Mouse (Mus musculus) lung, postnatal 0 days (tissue): ENCODE measurements around the gene Rora. TPM values are rescaled to one million over a fixed set of nuclear protein-coding genes. Genes with fewer than 3 reads are reported as not detected.

Source experiments
- ATAC-seq: fragments of 200-750 bp; cut with Nextera tagmentation; 2 replicates; pipeline ENCODE4 v1.8.0; 2017; ENCODE audit warnings: moderate library complexity
- DNase-seq: peaks from one replicate; pipeline ENCODE4 v3.0.0-alpha.2; 2016; ENCODE audit warnings: low spot score
- H3K27ac ChIP-seq: fragments of 300-500 bp; sonication (generic); 2 replicates; pipeline ENCODE4 v1.5.1; 2014; ENCODE audit warnings: antibody characterized with exemption, mild to moderate bottlenecking, low read length, mixed read lengths
- H3K27me3 ChIP-seq: fragments of 300-500 bp; sonication (generic); replicated peaks from 2 replicates; pipeline ENCODE4 v1.6.1; 2014; ENCODE audit warnings: low read length, mixed read lengths; ENCODE audit not compliant: insufficient read depth
- H3K36me3 ChIP-seq: fragments of 300-500 bp; sonication (generic); 2 replicates; pipeline ENCODE4 v1.6.1; 2014; ENCODE audit warnings: low read length, mixed read lengths; ENCODE audit not compliant: insufficient read depth
- H3K4me1 ChIP-seq: fragments of 300-500 bp; sonication (generic); 2 replicates; pipeline ENCODE4 v1.6.1; 2014; ENCODE audit warnings: antibody characterized with exemption, low read depth, low read length, mixed read lengths; ENCODE audit not compliant: insufficient read depth
- H3K4me2 ChIP-seq: fragments of 300-500 bp; sonication (generic); replicated peaks from 2 replicates; pipeline ENCODE4 v1.6.1; 2014; ENCODE audit warnings: low read depth, mild to moderate bottlenecking, low read length, moderate library complexity, mixed read lengths
- H3K4me3 ChIP-seq: fragments of 300-500 bp; sonication (generic); 2 replicates; pipeline ENCODE4 v1.5.1; 2014; ENCODE audit warnings: low read depth, low read length
- H3K9ac ChIP-seq: fragments of 300-500 bp; sonication (generic); replicated peaks from 2 replicates; pipeline ENCODE4 v1.6.1; 2014; ENCODE audit warnings: low read depth, mild to moderate bottlenecking
- H3K9me3 ChIP-seq: fragments of 300-500 bp; sonication (generic); 2 replicates; pipeline ENCODE4 v1.6.1; 2016; ENCODE audit warnings: low read length, mixed read lengths
- CTCF ChIP-seq: IDR thresholded peaks from 2 replicates; pipeline ENCODE4 v1.5.1; 2016; ENCODE audit warnings: antibody characterized with exemption, mild to moderate bottlenecking
- EP300 ChIP-seq: IDR thresholded peaks from 2 replicates; pipeline ENCODE4 v1.6.1; 2016; ENCODE audit warnings: antibody characterized with exemption, mild to moderate bottlenecking, control low read depth
- WGBS: fragments of 180-500 bp; shearing (Covaris S2); extraction: QIAGEN DNeasy Blood & Tissue Kit; methylation state at CpG from one replicate; pipeline ENCODE4 v1.1.7; 2014; 5-methylcytosine and 5-hydroxymethylcytosine counted together
- polyA plus RNA-seq: library from polyadenylated mRNA; unstranded; fragments of >200 nt; fragmentation: Nextera tagmentation; extraction: Ambion mirVana; gene quantifications from 2 replicates; pipeline ENCODE4 v1.2.1, GENCODE M21; 2015

Rora gene
- polyA plus RNA-seq, 1 experiment from 2014 or later = 18.8 TPM

DNA sequence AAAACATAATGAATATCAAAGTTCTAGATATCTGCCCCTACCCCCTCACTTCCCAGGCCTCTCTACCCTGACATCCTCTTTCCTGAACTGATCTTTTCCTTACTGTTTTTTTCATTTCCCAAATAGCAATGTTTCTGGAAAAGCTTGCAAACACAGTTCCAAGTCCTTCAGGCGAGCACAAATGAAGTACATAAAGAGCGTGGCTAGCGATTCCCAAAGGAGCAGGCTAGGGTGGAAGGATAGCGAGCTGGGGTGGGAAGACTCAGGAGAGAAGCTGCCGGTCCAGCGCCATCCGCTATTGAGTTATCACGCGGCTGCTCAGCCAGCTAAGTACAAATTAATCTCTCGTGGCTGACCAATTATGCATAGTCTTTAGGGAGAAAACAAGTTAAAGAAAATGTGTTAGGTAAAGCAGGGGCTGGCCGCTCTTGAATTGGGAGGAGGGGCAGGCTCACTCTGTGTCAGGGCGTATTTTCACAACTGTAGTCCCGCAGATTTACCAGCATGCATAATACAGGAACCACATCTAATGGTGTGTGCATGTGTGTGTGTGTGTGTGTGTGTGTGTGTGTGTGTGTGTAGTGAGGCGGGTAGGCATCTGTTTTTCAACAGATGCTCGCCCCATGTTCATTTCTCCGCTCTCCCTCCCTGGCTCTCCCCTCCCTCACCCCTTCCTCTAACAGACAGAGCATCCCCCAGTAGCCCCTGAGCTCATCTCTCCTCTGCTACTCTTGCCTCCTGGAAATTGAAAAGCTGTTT is 188.7 kb downstream of the Rora start:
- Histone ChIP-seq H3K27ac (no peak overlapping the region), H3K36me3 (no peaks in the 10 kb centered on the region), H3K9ac (no peak overlapping the region), H3K4me3 (no peak overlapping the region), H3K4me1 (no peaks in the 10 kb centered on the region), H3K27me3 (no peaks in the 10 kb centered on the region), H3K4me2 (no peak overlapping the region), H3K9me3 (no peaks in the 10 kb centered on the region)
- TF ChIP-seq CTCF = no peak
- TF ChIP-seq EP300 = no peak
- ATAC-seq (no peak), DNase-seq (no peak)
- WGBS = 79% methylated on average over 15 of the region's 16 CpGs

- Histone ChIP-seq H3K4me1 (no peaks in the 10 kb centered on the region), H3K27ac (no peak overlapping the region), H3K9ac (no peak overlapping the region), H3K36me3 (no peaks in the 10 kb centered on the region), H3K27me3 (no peaks in the 10 kb centered on the region), H3K4me3 (no peak overlapping the region), H3K9me3 (no peaks in the 10 kb centered on the region), H3K4me2 (no peak overlapping the region)
- WGBS = 56% methylated on average over 2 of the region's 2 CpGs
- ATAC-seq (no peak), DNase-seq (no peak)
- no peak for TF ChIP-seq CTCF
- TF ChIP-seq EP300 = no peak
Measured at GRCm38 (mm10) chr9:68845556-68845955, 192.0 kb downstream of the Rora start.

DNA sequence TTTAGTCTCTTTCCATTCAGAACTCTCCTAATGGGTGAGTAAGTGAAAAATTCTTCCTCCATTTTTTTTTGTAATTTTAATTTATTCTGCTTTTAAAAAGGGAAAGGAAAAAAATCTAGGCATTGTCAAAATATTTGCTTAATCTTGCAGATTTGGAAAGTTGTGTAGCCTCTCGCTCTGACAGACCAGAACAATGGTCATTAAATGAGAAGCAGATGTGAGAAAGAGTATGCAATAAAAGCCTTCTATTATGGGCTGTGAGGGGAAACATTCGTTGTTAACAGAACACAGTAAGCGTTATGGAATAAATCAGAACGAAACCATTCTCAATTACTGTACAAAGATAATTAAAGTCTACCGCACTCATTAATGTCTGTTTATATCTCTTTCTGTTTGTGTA is 196.7 kb downstream of the Rora start:
- Histone ChIP-seq H3K36me3 (no peaks in the 10 kb centered on the region), H3K27ac (no peak overlapping the region), H3K9me3 (no peaks in the 10 kb centered on the region), H3K4me1 (no peaks in the 10 kb centered on the region), H3K9ac (no peak overlapping the region), H3K4me3 (no peak overlapping the region), H3K27me3 (no peaks in the 10 kb centered on the region), H3K4me2 (no peak overlapping the region)
- 72% methylated on average over 5 of the region's 5 CpGs for WGBS
- TF ChIP-seq CTCF (no peak), EP300 (no peak)
- ATAC-seq (no peak), DNase-seq (no peak)

GRCm38 (mm10) chr9:68852201-68852600 is 198.6 kb downstream of the Rora start:
- no peak overlapping the region for H3K9ac ChIP-seq
- no peaks in the 10 kb centered on the region for H3K36me3 ChIP-seq
- no peaks in the 10 kb centered on the region for H3K27me3 ChIP-seq
- TF ChIP-seq EP300 = no peak
- no peaks in the 10 kb centered on the region for H3K9me3 ChIP-seq
- H3K4me1 ChIP-seq = no peaks in the 10 kb centered on the region
- ATAC-seq (no peak), DNase-seq (no peak)
- WGBS = 47% methylated on average over 4 of the region's 4 CpGs
- no peak overlapping the region for H3K4me2 ChIP-seq
- H3K4me3 ChIP-seq = no peak overlapping the region
- H3K27ac ChIP-seq = no peak overlapping the region

DNA sequence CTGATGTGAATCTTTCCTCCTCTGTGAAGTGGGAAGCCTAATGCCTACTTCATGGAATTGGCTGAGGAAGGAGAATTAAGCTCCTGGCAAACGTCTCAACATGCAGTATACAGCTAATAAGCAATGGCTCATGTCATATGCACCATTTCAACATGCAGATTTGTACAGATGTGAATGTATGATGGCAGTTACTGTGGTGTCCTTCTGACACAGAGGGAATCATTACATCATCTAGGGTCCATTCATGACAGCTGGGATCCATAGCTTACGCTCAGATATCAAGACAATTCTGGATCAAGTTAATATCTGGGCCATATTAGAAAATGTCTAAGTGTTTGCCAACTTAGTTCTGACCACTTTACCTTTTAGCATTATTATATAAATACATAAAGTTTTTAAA is 199.3 kb downstream of the Rora start:
- H3K4me3 ChIP-seq = no peak overlapping the region
- ATAC-seq (peak; percentile 48; the same call in 1 of the 2 replicates), DNase-seq (peak; percentile 33)
- WGBS = 59% methylated on average over 2 of the region's 2 CpGs
- H3K9ac ChIP-seq = no peak overlapping the region
- H3K27ac ChIP-seq = no peak overlapping the region
- no peaks in the 10 kb centered on the region for H3K4me1 ChIP-seq
- no peak for TF ChIP-seq CTCF
- no peak for TF ChIP-seq EP300
- H3K9me3 ChIP-seq = no peaks in the 10 kb centered on the region
- no peaks in the 10 kb centered on the region for H3K36me3 ChIP-seq
- no peak overlapping the region for H3K4me2 ChIP-seq
- H3K27me3 ChIP-seq = no peaks in the 10 kb centered on the region

DNA sequence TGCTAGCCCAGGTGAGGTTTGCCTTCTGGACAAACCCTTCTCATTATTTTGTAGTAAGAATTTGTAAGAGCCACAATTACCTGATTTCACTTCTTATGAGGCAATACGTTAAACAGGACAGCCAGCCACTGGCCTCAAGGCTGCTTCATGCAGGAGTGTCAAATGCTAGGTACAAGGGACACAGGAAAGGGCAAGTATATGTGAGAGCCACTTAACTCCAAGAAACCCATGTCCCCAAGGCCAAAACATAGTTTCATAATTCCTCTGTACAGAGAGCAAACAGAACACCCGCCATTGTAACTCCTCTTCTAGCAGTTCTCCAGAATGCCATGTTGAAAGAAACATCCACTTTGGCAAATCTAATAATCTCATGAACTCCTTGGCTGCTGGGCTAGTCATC is 205.9 kb downstream of the Rora start:
- Histone ChIP-seq H3K9ac (no peak overlapping the region), H3K4me2 (no peak overlapping the region), H3K9me3 (no peaks in the 10 kb centered on the region), H3K27me3 (no peaks in the 10 kb centered on the region), H3K4me3 (no peak overlapping the region), H3K4me1 (no peaks in the 10 kb centered on the region; the same call in 1 of the 2 replicates), H3K36me3 (no peaks in the 10 kb centered on the region), H3K27ac (no peak overlapping the region)
- DNase-seq = peak; percentile 68
- 55% methylated on average over 2 of the region's 2 CpGs for WGBS
- TF ChIP-seq EP300 = no peak
- no peak for TF ChIP-seq CTCF
- ATAC-seq = peak; percentile 86
